Mouse (Mus musculus): ENCODE measurements around the gene Lonp1. TPM values are rescaled to one million over a fixed set of nuclear protein-coding genes. Genes with fewer than 3 reads are reported as not detected.
"Not testable (repeated sequence)": the region's sequence is repeated elsewhere in the genome, so short reads cannot be mapped to it uniquely, and the experiment has no call there.

The Lonp1 gene
- polyA plus RNA-seq, 1 experiment from 2014 or later: 25.8 TPM

GRCm38 (mm10) chr17:56615136-56615784 lies 11.4 kb downstream of the Lonp1 start:
- H3K9ac ChIP-seq (ENCODE audit: low read length): peak overlapping the region; percentile 85
- ATAC-seq (ENCODE audit: low FRiP score, low TSS enrichment): peak; percentile 15; the same call in 1 of the 2 replicates
- H3K4me1 ChIP-seq (replicated peaks; ENCODE audit: control insufficient read depth, insufficient read depth): peaks cover 1% of the 10 kb centered on the region; the same call in 1 of the 2 replicates
- TF ChIP-seq CTCF (IDR thresholded peaks at IDR 0.05; ENCODE audit: low read depth) (no peak), EP300 (optimal IDR thresholded peaks at IDR 0.05) (no peak)
- peak; percentile 62 for DNase-seq (ENCODE audit: low spot score)
- no peak overlapping the region for H3K4me3 ChIP-seq (ENCODE audit: low read depth, low read length)
- no peaks in the 10 kb centered on the region for H3K9me3 ChIP-seq (ENCODE audit: control insufficient read depth, low read length)
- no peaks in the 10 kb centered on the region for H3K27me3 ChIP-seq (ENCODE audit: control insufficient read depth, insufficient read depth, low read length)
- 61% methylated on average over 11 of the region's 11 CpGs for WGBS
- peak overlapping the region; percentile 77 for H3K4me2 ChIP-seq (replicated peaks; ENCODE audit: low read depth)
- H3K36me3 ChIP-seq (ENCODE audit: control insufficient read depth, insufficient read depth, low read length): peaks cover 26% of the 10 kb centered on the region
- no peak overlapping the region for H3K27ac ChIP-seq (replicated peaks)

- no peaks in the 10 kb centered on the region for H3K9me3 ChIP-seq (ENCODE audit: control insufficient read depth, low read length)
- H3K27ac ChIP-seq (replicated peaks): peak overlapping the region; percentile 96; the same call in 1 of the 2 replicates
- 18% methylated on average over 14 of the region's 14 CpGs for WGBS
- H3K36me3 ChIP-seq (ENCODE audit: control insufficient read depth, insufficient read depth, low read length): peaks cover 20% of the 10 kb centered on the region
- ATAC-seq (ENCODE audit: low FRiP score, low TSS enrichment) (no peak), DNase-seq (ENCODE audit: low spot score) (peak; percentile 39)
- peak overlapping the region; percentile 81 for H3K4me3 ChIP-seq (ENCODE audit: low read depth, low read length)
- peak overlapping the region; percentile 77 for H3K4me2 ChIP-seq (replicated peaks; ENCODE audit: low read depth)
- H3K27me3 ChIP-seq (ENCODE audit: control insufficient read depth, insufficient read depth, low read length): no peaks in the 10 kb centered on the region
- no peak for TF ChIP-seq CTCF (IDR thresholded peaks at IDR 0.05; ENCODE audit: low read depth)
- no peak for TF ChIP-seq EP300 (optimal IDR thresholded peaks at IDR 0.05)
- H3K9ac ChIP-seq (ENCODE audit: low read length): peak overlapping the region; percentile 85
- peaks cover 4% of the 10 kb centered on the region; the same call in 1 of the 2 replicates for H3K4me1 ChIP-seq (replicated peaks; ENCODE audit: control insufficient read depth, insufficient read depth)
Measured at GRCm38 (mm10) chr17:56614391-56615135, 12.1 kb downstream of the Lonp1 start.

GRCm38 (mm10) chr17:56613893-56614292 lies 12.8 kb downstream of the Lonp1 start:
- ATAC-seq (ENCODE audit: low FRiP score, low TSS enrichment); H3K27me3 ChIP-seq (ENCODE audit: control insufficient read depth, insufficient read depth, low read length); H3K9me3 ChIP-seq (ENCODE audit: control insufficient read depth, low read length); H3K4me1 ChIP-seq (replicated peaks; ENCODE audit: control insufficient read depth, insufficient read depth): not testable (repeated sequence)
- 0% methylated on average over 26 of the region's 26 CpGs for WGBS
- H3K4me2 ChIP-seq (replicated peaks; ENCODE audit: low read depth): peak overlapping the region; percentile 77
- H3K4me3 ChIP-seq (ENCODE audit: low read depth, low read length): peak overlapping the region; percentile 81
- peak; percentile 49 for DNase-seq (ENCODE audit: low spot score)
- peak overlapping the region; percentile 96 for H3K27ac ChIP-seq (replicated peaks)
- H3K36me3 ChIP-seq (ENCODE audit: control insufficient read depth, insufficient read depth, low read length): peaks cover 17% of the 10 kb centered on the region
- peak overlapping the region; percentile 85 for H3K9ac ChIP-seq (ENCODE audit: low read length)

GRCm38 (mm10) chr17:56613236-56613844 lies 13.3 kb downstream of the Lonp1 start, which contains the start of gene Rpl36:
TSS of gene Rpl36 (plus strand) at chr17:56613416.
- Histone ChIP-seq H3K4me1 (replicated peaks; ENCODE audit: control insufficient read depth, insufficient read depth) (peaks cover 4% of the 10 kb centered on the region; the same call in 1 of the 2 replicates), H3K4me2 (replicated peaks; ENCODE audit: low read depth) (peak within 1 kb of the TSS; percentile 77), H3K4me3 (ENCODE audit: low read depth, low read length) (peak within 1 kb of the TSS; percentile 81), H3K9me3 (ENCODE audit: control insufficient read depth, low read length) (no peaks in the 10 kb centered on the region), H3K27me3 (ENCODE audit: control insufficient read depth, insufficient read depth, low read length) (no peaks in the 10 kb centered on the region), H3K36me3 (ENCODE audit: control insufficient read depth, insufficient read depth, low read length) (peaks cover 16% of the 10 kb centered on the region), H3K27ac (replicated peaks) (peak within 1 kb of the TSS; percentile 96), H3K9ac (ENCODE audit: low read length) (peak within 1 kb of the TSS; percentile 85)
- DNase-seq (ENCODE audit: low spot score) (peak; percentile 95), ATAC-seq (ENCODE audit: low FRiP score, low TSS enrichment) (peak; percentile 55)
- under 1% methylated on average over 52 of the region's 52 CpGs for WGBS
- TF ChIP-seq EP300 (optimal IDR thresholded peaks at IDR 0.05) (peak; percentile 37), CTCF (IDR thresholded peaks at IDR 0.05; ENCODE audit: low read depth) (peak; percentile 99)

- not testable (repeated sequence) for H3K27ac ChIP-seq (replicated peaks); DNase-seq (ENCODE audit: low spot score); ATAC-seq (ENCODE audit: low FRiP score, low TSS enrichment); H3K4me3 ChIP-seq (ENCODE audit: low read depth, low read length); H3K27me3 ChIP-seq (ENCODE audit: control insufficient read depth, insufficient read depth, low read length); H3K4me1 ChIP-seq (replicated peaks; ENCODE audit: control insufficient read depth, insufficient read depth); H3K9ac ChIP-seq (ENCODE audit: low read length); H3K4me2 ChIP-seq (replicated peaks; ENCODE audit: low read depth); H3K36me3 ChIP-seq (ENCODE audit: control insufficient read depth, insufficient read depth, low read length); H3K9me3 ChIP-seq (ENCODE audit: control insufficient read depth, low read length)
- WGBS: 71% methylated on average over 10 of the region's 10 CpGs
Measured at GRCm38 (mm10) chr17:56612565-56612939, 14.1 kb downstream of the Lonp1 start.
